Mouse (Mus musculus) B cell, adult 67 days (primary cell): ENCODE measurements around the gene Lyrm2. TPM values are rescaled to one million over a fixed set of nuclear protein-coding genes. Genes with fewer than 3 reads are reported as not detected.

Source experiments
- total RNA-seq, 2 experiments: library from RNA; stranded (reverse); gene quantifications; 4 replicates each; pipeline ENCODE4 v1.2.4; 2023

Gene Lyrm2
- 10 to 100 TPM; 29.8 to 31.7 TPM for total RNA-seq

GRCm38 (mm10) chr4:32799966-32800576, at the start of gene Lyrm2:
Gene Lyrm2, plus strand, starts transcription at chr4:32800253.

Other genes starting within 250 kb of the Lyrm2 start
- gene Gja10, start 197.5 kb upstream of the Lyrm2 start, total RNA-seq = not detected
- 10 to 100 TPM; 20.6 to 24.1 TPM for gene Casp8ap2, start 184.8 kb upstream of the Lyrm2 start, total RNA-seq
- gene Mdn1, start 143.1 kb upstream of the Lyrm2 start, total RNA-seq = 10 to 100 TPM; 83.5 to 89.5 TPM
- 1 to 10 TPM in 1 of 2 experiments, under 1 TPM in 1; 0.70 to 1.2 TPM for gene Ankrd6, start 150.6 kb downstream of the Lyrm2 start, total RNA-seq
- 1 to 10 TPM; 1.2 to 2.3 TPM for gene Rragd, start 182.8 kb downstream of the Lyrm2 start, total RNA-seq
- 10 to 100 TPM; 90.2 to 94.7 TPM for gene Ube2j1, start 231.2 kb downstream of the Lyrm2 start, total RNA-seq